Mouse (Mus musculus) liver, adult 2 months (tissue): ENCODE data around the gene Emp2. TPM values are rescaled to one million over a fixed set of nuclear protein-coding genes. Genes with fewer than 3 reads are reported as not detected.

ENCODE experiments used
- DNase-seq: peaks from one replicate; pipeline ENCODE4 v3.0.0-alpha.2; 2011; ENCODE audit warnings: low read depth, low spot score; ENCODE audit errors: extremely low read depth
- H3K27ac ChIP-seq: fragments of 200-500 bp; replicated peaks from 2 replicates; pipeline ENCODE4 v1.5.1; 2012; ENCODE audit warnings: low read depth, mild to moderate bottlenecking, control low read depth, inconsistent platforms, low read length; ENCODE audit not compliant: insufficient read depth
- H3K27me3 ChIP-seq: fragments of 200-500 bp; 2 replicates; pipeline ENCODE4 v1.6.1; 2012; ENCODE audit warnings: mild to moderate bottlenecking, moderate library complexity, low read length, inconsistent platforms; ENCODE audit not compliant: control insufficient read depth, insufficient read depth
- H3K36me3 ChIP-seq: fragments of 200-500 bp; 2 replicates; pipeline ENCODE4 v1.6.1; 2012; ENCODE audit warnings: low read length, inconsistent platforms; ENCODE audit not compliant: control insufficient read depth, insufficient read depth
- H3K4me1 ChIP-seq: fragments of 200-500 bp; 2 replicates; pipeline ENCODE4 v1.6.1; 2011; ENCODE audit warnings: low read length; ENCODE audit not compliant: control insufficient read depth, insufficient read depth
- H3K4me3 ChIP-seq: fragments of 200-500 bp; 2 replicates; pipeline ENCODE4 v1.5.1; 2011; ENCODE audit warnings: low read depth, mild to moderate bottlenecking, control low read depth, low read length, moderate library complexity; ENCODE audit not compliant: insufficient read depth
- H3K79me2 ChIP-seq: fragments of 200-500 bp; 2 replicates; pipeline ENCODE4 v1.6.1; 2012; ENCODE audit warnings: inconsistent platforms, mild to moderate bottlenecking, low read length, moderate library complexity; ENCODE audit not compliant: control insufficient read depth, insufficient read depth
- H3K9ac ChIP-seq: fragments of 200-500 bp; 2 replicates; pipeline ENCODE4 v1.6.1; 2012; ENCODE audit warnings: low read depth, mild to moderate bottlenecking, control low read depth, inconsistent platforms, low read length
- CTCF ChIP-seq: fragments of 200-500 bp; IDR thresholded peaks from 2 replicates; pipeline ENCODE4 v1.5.1; 2011; ENCODE audit warnings: low read depth, low read length, control low read depth
- POLR2A ChIP-seq: fragments of 200-500 bp; IDR thresholded peaks from 2 replicates; pipeline ENCODE4 v1.6.1; 2011; ENCODE audit warnings: low read length, control low read depth; ENCODE audit not compliant: insufficient read depth; ENCODE audit errors: extremely low read depth
- WGBS: fragments of 180-500 bp; shearing (Covaris S2); methylation state at CpG from one replicate; pipeline ENCODE4 v1.1.7; 2018; 5-methylcytosine and 5-hydroxymethylcytosine counted together
- polyA plus RNA-seq: library from polyadenylated mRNA; depleted of rRNA; stranded (reverse); fragments of >200 nt; gene quantifications from 2 replicates; pipeline ENCODE4 v1.2.3, GENCODE M21; 2012; rRNA removed
- total RNA-seq: library from RNA; depleted of rRNA; stranded (reverse); fragments of >200 nt; gene quantifications from 2 replicates; pipeline ENCODE4 v1.2.3, GENCODE M21; 2014; rRNA removed

The Emp2 gene
- total and polyA plus RNA-seq, 2 experiments = 5.7 to 14.1 TPM

GRCm38 (mm10) chr16:10253993-10254392 lies 59.8 kb downstream of the Emp2 start:
- no peaks in the 10 kb centered on the region for H3K36me3 ChIP-seq

GRCm38 (mm10) chr16:10236601-10237000 lies 77.2 kb downstream of the Emp2 start:
- no peak for TF ChIP-seq CTCF
- TF ChIP-seq POLR2A = no peak
- no peak for DNase-seq
- Histone ChIP-seq H3K9ac (no peak overlapping the region), H3K27me3 (no peaks in the 10 kb centered on the region), H3K79me2 (no peaks in the 10 kb centered on the region), H3K4me1 (no peaks in the 10 kb centered on the region), H3K4me3 (no peak overlapping the region), H3K36me3 (no peaks in the 10 kb centered on the region), H3K27ac (no peak overlapping the region)

More at GRCm38 (mm10) chr16:10253993-10254392, 59.8 kb downstream of the Emp2 start:
- Histone ChIP-seq H3K27me3 (no peaks in the 10 kb centered on the region; the same call in 1 of the 2 replicates), H3K79me2 (no peaks in the 10 kb centered on the region), H3K27ac (no peak overlapping the region), H3K9ac (no peak overlapping the region), H3K4me1 (no peaks in the 10 kb centered on the region), H3K4me3 (no peak overlapping the region)
- WGBS = 86% methylated on average over 1 of the region's 1 CpGs
- DNase-seq = no peak
- TF ChIP-seq POLR2A (no peak), CTCF (no peak)

Other genes with a start within 250 kb of the Emp2 start
- gene Rpl39l, start 143.7 kb downstream of the Emp2 start, total RNA-seq = not detected in 2 replicates
- not detected in 2 replicates for gene Rpl39l, start 143.7 kb downstream of the Emp2 start, polyA plus RNA-seq
- gene Atf7ip2, start 121.3 kb downstream of the Emp2 start, total RNA-seq = 0.09 TPM in 1 of 2 replicates, not detected in the other
- not detected in 2 replicates for gene Atf7ip2, start 121.3 kb downstream of the Emp2 start, polyA plus RNA-seq
- gene Tekt5, start 81.5 kb upstream of the Emp2 start, total RNA-seq = 0.09 TPM in 1 of 2 replicates, not detected in the other
- 0.07 and 0.12 TPM in 2 replicates for gene Tekt5, start 81.5 kb upstream of the Emp2 start, polyA plus RNA-seq
- gene Nubp1, start 98.0 kb upstream of the Emp2 start, total RNA-seq = 16.4 and 19.4 TPM in 2 replicates
- 20.0 and 24.5 TPM in 2 replicates for gene Nubp1, start 98.0 kb upstream of the Emp2 start, polyA plus RNA-seq
- 0.37 and 0.40 TPM in 2 replicates for gene Tvp23a, start 133.4 kb upstream of the Emp2 start, total RNA-seq
- 0.05 and 0.24 TPM in 2 replicates for gene Tvp23a, start 133.4 kb upstream of the Emp2 start, polyA plus RNA-seq
- 1.0 and 2.2 TPM in 2 replicates for gene Ciita, start 166.1 kb upstream of the Emp2 start, total RNA-seq
- gene Ciita, start 166.1 kb upstream of the Emp2 start, polyA plus RNA-seq = 0.51 and 1.1 TPM in 2 replicates
- gene Dexi, start 229.1 kb upstream of the Emp2 start, total RNA-seq = 8.9 and 12.3 TPM in 2 replicates
- gene Dexi, start 229.1 kb upstream of the Emp2 start, polyA plus RNA-seq = 70.0 and 99.8 TPM in 2 replicates
- 11.6 and 13.4 TPM in 2 replicates for gene Clec16a, start 231.4 kb upstream of the Emp2 start, total RNA-seq
- 8.5 and 9.8 TPM in 2 replicates for gene Clec16a, start 231.4 kb upstream of the Emp2 start, polyA plus RNA-seq